Mouse (Mus musculus) heart, adult 18-20 months (tissue): ENCODE results near the gene Hsd17b11. TPM values are rescaled to one million over a fixed set of nuclear protein-coding genes. Genes with fewer than 3 reads are reported as not detected.

Experiments used
- DNase-seq, 2 experiments: peaks; one replicate each; pipeline ENCODE4 v3.0.0; 2021 to 2022; ENCODE audit warnings: mixed read lengths in 1 of 2
- long read RNA-seq, 2 experiments: library from polyadenylated mRNA; stranded (forward); transcript quantifications; one replicate each; pipeline ENCODE4 v2.0.0; 2021
- total RNA-seq, 2 experiments: library from RNA; stranded (reverse); gene quantifications; 2 replicates each; pipeline ENCODE4 v1.2.3; 2021

Gene Hsd17b11
- 10 to 100 TPM; 21.7 to 30.4 TPM for total RNA-seq
- long read RNA-seq, experiment 1, partial matches to known transcripts = 3 of 3 reads
- long read RNA-seq, experiment 1, other reads (novel, unspliced or antisense) = 0 of 3 reads
- long read RNA-seq, experiment 2, partial matches to known transcripts = 0 of 3 reads
- long read RNA-seq, experiment 2, other reads (novel, unspliced or antisense) = 3 of 3 reads

- DNase-seq = peak; percentile 92 to 96
Observed at GRCm38 (mm10) chr5:104021597-104022378, at the start of gene Hsd17b11. Hsd17b11 (minus strand) TSS chr5:104021919.

GRCm38 (mm10) chr5:104071048-104071447, 49.3 kb upstream of the Hsd17b11 start:
- no peak for DNase-seq

- peak in 1 of 2 experiments; percentile 26 for DNase-seq
Observed at GRCm38 (mm10) chr5:104068751-104069150, 47.0 kb upstream of the Hsd17b11 start.

GRCm38 (mm10) chr5:104062773-104063551, 41.2 kb upstream of the Hsd17b11 start:
- no peak for DNase-seq

GRCm38 (mm10) chr5:104061936-104062772, 40.4 kb upstream of the Hsd17b11 start:
- DNase-seq = peak in 1 of 2 experiments; percentile 63

GRCm38 (mm10) chr5:104060429-104060828, 38.7 kb upstream of the Hsd17b11 start:
- DNase-seq = no peak

- DNase-seq = no peak
Observed at GRCm38 (mm10) chr5:104059628-104060027, 37.9 kb upstream of the Hsd17b11 start.

GRCm38 (mm10) chr5:104058021-104058420, 36.3 kb upstream of the Hsd17b11 start:
- peak; percentile 45 to 67 for DNase-seq

- no peak for DNase-seq
Observed at GRCm38 (mm10) chr5:104056295-104056694, 34.6 kb upstream of the Hsd17b11 start.

- DNase-seq = no peak
Observed at GRCm38 (mm10) chr5:104055816-104056215, 34.1 kb upstream of the Hsd17b11 start.

- DNase-seq = no peak
Observed at GRCm38 (mm10) chr5:104054938-104055337, 33.2 kb upstream of the Hsd17b11 start.

GRCm38 (mm10) chr5:104052956-104053355, 31.2 kb upstream of the Hsd17b11 start:
- DNase-seq = peak; percentile 21 to 42

- no peak for DNase-seq
Observed at GRCm38 (mm10) chr5:104048139-104048538, 26.4 kb upstream of the Hsd17b11 start.

GRCm38 (mm10) chr5:104047200-104048105, 25.7 kb upstream of the Hsd17b11 start:
- peak; percentile 34 to 55 for DNase-seq

GRCm38 (mm10) chr5:104046256-104047199, 24.8 kb upstream of the Hsd17b11 start, which contains the start of gene Nudt9:
Nudt9 (plus strand) TSS chr5:104046306.
- DNase-seq = peak; percentile 98 to 99

- DNase-seq = no peak
Observed at GRCm38 (mm10) chr5:104043704-104044103, 22.0 kb upstream of the Hsd17b11 start.

- no peak for DNase-seq
Observed at GRCm38 (mm10) chr5:104042906-104043305, 21.2 kb upstream of the Hsd17b11 start.

GRCm38 (mm10) chr5:104039154-104039932, 17.6 kb upstream of the Hsd17b11 start:
- peak; percentile 47 to 72 for DNase-seq

GRCm38 (mm10) chr5:104036686-104037085, 15.0 kb upstream of the Hsd17b11 start:
- no peak for DNase-seq
